Mouse (Mus musculus) ovary, postnatal 36 days (tissue): ENCODE measurements at regions not wholly inside any gene's neighbourhood (a gene's known extent, or its start where the extent isn't known, plus 50 kb on each side); places are given as distances from the start of the nearest gene placed in this dataset.

ENCODE experiments used
- DNase-seq: peaks from one replicate; pipeline ENCODE4 v3.0.0; 2022; ENCODE audit warnings: low spot score, mixed read lengths

DNA sequence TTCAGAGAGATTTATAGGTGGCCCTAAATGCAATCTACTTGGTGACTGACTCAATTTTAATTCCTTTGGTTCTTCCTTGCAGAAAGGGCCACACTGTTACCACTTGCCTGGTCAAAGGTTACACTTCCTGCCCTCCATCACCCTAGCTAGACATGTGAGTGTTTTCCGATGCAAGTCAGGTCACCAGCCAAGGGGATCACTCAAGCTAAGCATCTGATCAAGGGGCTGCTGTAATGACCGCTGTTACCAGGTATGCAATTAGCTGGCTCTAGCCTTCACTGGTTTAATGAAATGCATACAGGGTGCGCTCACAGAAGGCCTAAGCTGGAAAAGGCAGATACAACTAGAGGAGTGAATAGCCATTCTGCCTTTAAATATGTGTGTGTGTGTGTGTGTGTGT is 105.1 kb downstream of the Mtx2 start:
- no peak for DNase-seq

DNA sequence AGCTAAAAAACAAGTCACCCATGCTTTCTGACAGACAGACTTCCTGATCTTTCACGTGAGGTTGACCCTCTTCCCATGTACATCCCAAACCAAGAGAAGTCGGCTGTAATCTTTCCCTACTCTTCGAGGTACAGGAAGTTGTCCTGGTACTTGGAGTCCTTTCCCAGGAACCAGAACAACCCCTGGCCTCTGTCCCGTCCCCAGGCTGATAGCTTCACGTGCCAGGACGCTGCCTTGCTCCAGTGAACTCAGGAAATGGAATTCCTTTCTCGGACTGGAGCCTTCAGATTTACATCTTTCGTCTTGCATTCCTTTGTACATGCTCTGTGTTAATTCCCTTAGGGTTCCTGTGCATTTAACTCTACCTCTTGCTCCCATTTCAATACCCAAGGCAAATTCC is 107.6 kb downstream of the Mtx2 start:
- DNase-seq: peak; percentile 15

- no peak for DNase-seq
Observed at GRCm38 (mm10) chr2:74933771-74934170, 108.2 kb downstream of the Mtx2 start.

GRCm38 (mm10) chr2:74938711-74939110 is 113.1 kb downstream of the Mtx2 start:
- no peak for DNase-seq

DNA sequence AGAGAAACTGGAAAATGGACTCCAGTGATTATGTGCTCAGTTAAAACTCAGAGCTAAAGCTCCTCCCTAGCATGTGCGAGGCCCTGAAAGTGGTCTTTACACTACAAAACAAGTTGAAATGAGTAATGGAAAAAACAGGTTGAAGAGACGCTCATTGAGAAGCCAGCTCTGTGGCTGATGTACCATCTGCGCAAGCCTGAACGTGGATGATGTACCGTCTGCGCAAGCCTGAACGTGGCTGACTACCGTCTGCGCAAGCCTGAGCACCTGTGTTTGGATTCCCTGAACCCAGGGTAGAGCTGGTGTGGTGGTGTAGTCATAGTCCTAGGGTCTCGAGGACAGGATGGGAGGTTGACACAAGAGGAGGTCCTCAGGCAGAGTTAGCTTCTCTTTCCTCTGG is 116.4 kb downstream of the Mtx2 start:
- no peak for DNase-seq

DNA sequence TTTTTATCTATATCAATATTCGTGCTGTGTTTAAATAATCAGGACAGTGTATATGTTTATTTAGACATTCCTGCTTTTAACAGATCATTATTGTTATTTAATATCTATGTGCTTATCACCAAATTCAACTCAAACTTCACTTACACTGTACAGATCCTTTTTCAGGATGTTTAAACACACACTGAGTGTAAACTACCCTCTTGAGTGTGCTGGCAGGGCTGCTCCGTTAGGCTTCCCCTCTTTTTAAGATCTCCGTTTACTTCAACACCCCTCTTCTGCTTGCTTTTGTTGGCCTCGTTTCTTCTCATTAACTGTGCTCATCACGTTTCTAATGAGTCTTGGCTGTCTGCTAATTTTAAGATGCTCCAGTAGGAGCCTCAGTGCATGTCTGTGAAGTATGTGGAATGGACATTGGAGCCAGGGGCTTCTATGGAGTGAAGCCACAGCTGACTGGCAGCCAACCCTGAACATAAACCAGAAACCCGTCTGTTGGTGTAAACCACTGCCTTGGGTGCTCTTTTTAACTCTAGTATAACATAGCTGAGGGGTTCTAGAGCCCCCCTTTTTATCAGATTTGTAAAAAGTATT is 117.1 kb downstream of the Mtx2 start:
- no peak for DNase-seq

GRCm38 (mm10) chr2:74945185-74945749 is 119.7 kb downstream of the Mtx2 start:
- no peak for DNase-seq

GRCm38 (mm10) chr2:74951401-74952260 is 126.0 kb downstream of the Mtx2 start:
- DNase-seq: no peak

GRCm38 (mm10) chr2:74954101-74954500 is 128.5 kb downstream of the Mtx2 start:
- no peak for DNase-seq

DNA sequence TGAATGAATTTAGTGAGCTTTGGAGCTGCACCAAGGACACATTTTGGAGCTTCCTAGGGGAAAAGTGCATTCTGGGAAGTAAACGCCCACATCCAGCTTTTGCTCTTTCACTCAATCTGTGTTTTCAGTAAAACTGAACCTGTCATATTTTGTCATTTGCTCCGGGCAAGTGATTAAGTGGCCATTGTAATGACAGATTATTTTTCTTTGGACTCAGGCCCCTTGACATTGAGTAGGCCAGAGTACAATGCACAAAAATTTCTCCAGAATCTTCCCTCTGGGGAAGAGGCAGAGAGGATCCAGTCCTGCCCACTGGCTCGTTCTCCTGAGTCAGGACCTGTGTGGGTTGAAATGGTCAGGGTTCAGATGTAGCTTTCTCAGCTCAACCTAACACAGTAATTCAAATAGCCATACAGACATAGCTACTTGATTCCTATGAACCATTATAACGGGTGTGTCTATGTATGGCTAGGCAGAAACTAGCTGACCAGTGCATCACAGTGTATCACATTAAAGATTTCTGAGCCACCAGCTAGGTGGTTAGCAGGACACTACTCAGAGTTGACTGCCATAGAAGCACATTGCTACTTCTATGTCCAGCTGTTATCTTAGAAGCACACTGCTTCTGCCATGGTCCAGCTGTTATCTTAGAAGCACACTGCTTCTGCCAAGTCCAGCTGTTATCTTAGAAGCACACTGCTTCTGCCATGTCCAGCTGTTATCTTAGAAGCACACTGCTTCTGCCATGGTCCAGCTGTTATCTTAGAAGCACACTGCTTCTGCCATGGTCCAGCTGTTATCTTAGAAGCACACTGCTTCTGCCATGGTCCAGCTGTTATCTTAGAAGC is 129.9 kb downstream of the Mtx2 start:
- DNase-seq: no peak

- DNase-seq: no peak
Observed at GRCm38 (mm10) chr2:74956129-74956450, 130.5 kb downstream of the Mtx2 start.

- no peak for DNase-seq
Observed at GRCm38 (mm10) chr2:74956556-74956955, 131.0 kb downstream of the Mtx2 start.

DNA sequence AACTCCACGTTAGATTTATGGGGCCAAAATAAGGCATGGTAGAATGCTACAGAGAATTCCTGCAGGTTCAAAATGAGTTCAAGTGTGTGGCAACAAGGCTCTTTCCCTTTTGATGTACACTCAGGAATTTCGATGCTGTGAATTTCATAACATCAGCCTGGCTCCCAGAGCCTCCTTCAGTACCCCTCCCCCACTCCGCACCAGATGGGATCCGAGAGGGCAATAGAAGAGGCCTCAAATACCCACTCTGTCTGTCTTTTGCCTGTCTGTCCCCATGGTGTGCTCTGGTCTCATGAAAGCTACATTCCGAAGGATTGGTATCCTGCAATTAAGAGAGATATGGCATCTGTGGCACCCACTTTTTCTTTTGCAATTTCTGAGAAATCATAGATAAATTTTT is 134.3 kb downstream of the Mtx2 start:
- no peak for DNase-seq

- DNase-seq: no peak
Observed at GRCm38 (mm10) chr2:74962416-74962815, 136.8 kb downstream of the Mtx2 start.

- peak; percentile 82 for DNase-seq
Observed at GRCm38 (mm10) chr2:74964360-74964759, 138.8 kb downstream of the Mtx2 start.

- no peak for DNase-seq
Observed at GRCm38 (mm10) chr2:74964980-74965379, 139.4 kb downstream of the Mtx2 start.

- DNase-seq: peak; percentile 10
Observed at GRCm38 (mm10) chr2:74965384-74966060, 139.9 kb downstream of the Mtx2 start.

DNA sequence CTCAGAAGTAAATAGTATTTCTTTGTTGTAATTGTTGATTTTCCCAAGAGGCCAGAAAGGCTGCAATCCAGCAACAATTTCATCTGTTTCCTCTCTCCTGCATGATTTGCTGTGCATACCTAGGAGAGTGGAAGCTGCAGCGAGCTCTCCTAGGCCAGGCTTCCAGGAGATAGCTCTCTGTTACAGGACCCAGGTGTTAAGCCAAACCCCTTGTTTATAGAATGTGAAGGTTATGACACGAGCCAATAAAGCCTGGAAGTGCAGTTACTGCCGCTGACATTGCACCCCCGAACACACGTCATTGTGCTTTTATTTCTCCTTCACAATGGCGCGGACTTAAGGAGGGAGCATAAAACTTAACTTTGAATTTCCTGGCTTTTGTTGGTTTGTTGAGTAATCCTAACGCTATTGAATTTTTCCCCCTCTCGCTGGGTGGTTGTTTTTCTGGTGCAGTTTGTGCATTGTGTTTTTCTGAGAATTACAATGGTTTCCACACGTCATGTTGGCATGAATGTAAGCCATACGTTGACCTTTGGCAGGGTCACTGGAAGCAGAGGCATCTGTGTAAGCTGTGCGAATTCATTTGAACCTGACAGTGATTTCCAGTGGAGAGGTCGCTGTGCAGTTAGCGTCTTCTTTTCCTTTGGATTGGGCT is 145.1 kb downstream of the Mtx2 start:
- DNase-seq: no peak

GRCm38 (mm10) chr2:74973386-74973785 is 147.8 kb downstream of the Mtx2 start:
- DNase-seq: no peak

- no peak for DNase-seq
Observed at GRCm38 (mm10) chr2:74974595-74975325, 149.2 kb downstream of the Mtx2 start.

- no peak for DNase-seq
Observed at GRCm38 (mm10) chr2:74977348-74977747, 151.7 kb downstream of the Mtx2 start.
